13 mouse cellular contexts compared by ENCODE assay signal in genomic region chr4:140788264-140788663, GRCm38 (mm10). TPM values are rescaled to one million over a fixed set of nuclear protein-coding genes. Genes with fewer than 3 reads are reported as not detected.
"Had no signal": no experiment of that assay in that cellular context is flagged by ENCODE, and none has a peak within 500 bp of the region (broad histone marks: within the 10 kb centered on the region; RNA-seq: fewer than 3 reads in every experiment).

No protein-coding gene starts in this region.

- H3K27ac ChIP-seq: intestine, embryonic 15.5 days; kidney, embryonic 15.5 days; left cerebral cortex, adult 2 months; limb, embryonic 15.5 days; midbrain, embryonic 12.5 days; neural tube, embryonic 12.5 days had no signal

- H3K9ac ChIP-seq: intestine, embryonic 15.5 days; kidney, embryonic 15.5 days; limb, embryonic 15.5 days; midbrain, embryonic 12.5 days; neural tube, embryonic 12.5 days had no signal

- H3K4me3 ChIP-seq: intestine, embryonic 15.5 days; kidney, embryonic 15.5 days; left cerebral cortex, adult 2 months; limb, embryonic 15.5 days; megakaryocyte, embryonic 14.5 days; midbrain, embryonic 12.5 days; myocyte; neural tube, embryonic 12.5 days had no signal

- H3K4me2 ChIP-seq: intestine, embryonic 15.5 days; kidney, embryonic 15.5 days; limb, embryonic 15.5 days; midbrain, embryonic 12.5 days; neural tube, embryonic 12.5 days had no signal

- H3K36me3 ChIP-seq: intestine, embryonic 15.5 days; kidney, embryonic 15.5 days; limb, embryonic 15.5 days; midbrain, embryonic 12.5 days; neural tube, embryonic 12.5 days had no signal

- H3K9me3 ChIP-seq: intestine, embryonic 15.5 days; kidney, embryonic 15.5 days; limb, embryonic 15.5 days; midbrain, embryonic 12.5 days had no signal

- H3K27me3 ChIP-seq: intestine, embryonic 15.5 days; kidney, embryonic 15.5 days; limb, embryonic 15.5 days; midbrain, embryonic 12.5 days; neural tube, embryonic 12.5 days had no signal

- H3K4me1 ChIP-seq: midbrain, embryonic 12.5 days; neural tube, embryonic 12.5 days had no signal

RNA-seq across cellular contexts. Expression of gene Padi4, which starts 14.2 kb away (rescaled TPM):
- total RNA-seq: layer of hippocampus, postnatal 25 days; left cerebral cortex, postnatal 14 days; midbrain, postnatal 0 days had no signal

RNA-seq across cellular contexts. Expression of gene Padi3, which starts 22.2 kb away (rescaled TPM):
- total RNA-seq: layer of hippocampus, postnatal 25 days; left cerebral cortex, adult 2 months; midbrain, postnatal 0 days had no signal
- polyA plus RNA-seq: midbrain, postnatal 0 days; neural tube, embryonic 12.5 days had no signal

RNA-seq across cellular contexts. Expression of gene Padi6, which starts 45.8 kb away (rescaled TPM):
- total RNA-seq: layer of hippocampus, postnatal 25 days; left cerebral cortex, adult 2 months; midbrain, postnatal 0 days had no signal
- polyA plus RNA-seq: kidney, adult 2 months; kidney, embryonic 15.5 days; limb, embryonic 15.5 days; lung, embryonic 16.5 days; midbrain, embryonic 12.5 days; neural tube, embryonic 12.5 days had no signal

RNA-seq across cellular contexts. Expression of gene Padi1, which starts 57.3 kb away (rescaled TPM):
- total RNA-seq: layer of hippocampus, postnatal 25 days; left cerebral cortex, postnatal 14 days had no signal
- polyA plus RNA-seq: midbrain, postnatal 0 days had no signal
